Mouse (Mus musculus): ENCODE results near the gene Sfmbt1.

DNA sequence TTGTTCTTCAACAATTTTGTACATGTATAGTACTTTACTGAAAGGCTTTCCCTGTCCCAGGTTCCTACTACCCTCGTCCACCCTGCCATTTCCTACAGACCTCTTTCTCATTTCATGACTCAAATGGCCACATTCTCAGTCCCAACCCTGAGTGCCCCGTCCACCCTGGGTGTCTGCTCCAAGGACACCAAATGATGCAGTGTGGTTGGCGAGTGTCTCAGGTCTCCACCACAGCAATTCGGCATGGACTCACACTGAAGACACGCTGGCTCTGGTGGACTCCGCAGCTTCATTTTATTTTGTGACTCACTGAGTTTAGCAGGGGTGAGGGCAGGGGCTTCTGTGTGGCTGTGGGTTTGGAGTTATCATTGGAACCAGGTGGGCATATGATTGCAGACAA is 44.5 kb upstream of the Sfmbt1 start:
- no peak for TF ChIP-seq CTCF (IDR thresholded peaks at IDR 0.05; ENCODE audit: low read depth)
- no peak for TF ChIP-seq EP300 (IDR thresholded peaks at IDR 0.05; ENCODE audit: low read depth)
